Mouse (Mus musculus): ENCODE measurements around the gene Tspan15. TPM values are rescaled to one million over a fixed set of nuclear protein-coding genes. Genes with fewer than 3 reads are reported as not detected.

Gene Tspan15
- polyA plus RNA-seq, 1 experiment from 2014 or later = 14.6 TPM

- ATAC-seq (ENCODE audit: low FRiP score) = no peak
- Histone ChIP-seq H3K27me3 (ENCODE audit: control insufficient read depth, insufficient read depth, low read length) (no peaks in the 10 kb centered on the region), H3K27ac (no peak overlapping the region), H3K4me2 (replicated peaks) (no peak overlapping the region), H3K9ac (no peak overlapping the region), H3K4me3 (replicated peaks; ENCODE audit: low read length) (no peak overlapping the region), H3K4me1 (replicated peaks; ENCODE audit: control insufficient read depth, insufficient read depth, low read length) (no peaks in the 10 kb centered on the region), H3K36me3 (replicated peaks; ENCODE audit: control insufficient read depth, insufficient read depth) (no peaks in the 10 kb centered on the region), H3K9me3 (ENCODE audit: control insufficient read depth, low read length) (no peaks in the 10 kb centered on the region)
- DNase-seq (ENCODE audit: low spot score) = no peak
- 89% methylated on average over 27 of the region's 27 CpGs for whole genome bisulfite sequencing
Observed at GRCm38 (mm10) chr10:62252496-62253235, 21.6 kb upstream of the Tspan15 start.

GRCm38 (mm10) chr10:62252000-62252488 is 21.0 kb upstream of the Tspan15 start, which contains the start of gene Tacr2:
TSS of gene Tacr2 (plus strand) at chr10:62252438.
- Histone ChIP-seq H3K9ac (no peak within 1 kb of the TSS), H3K4me1 (replicated peaks; ENCODE audit: control insufficient read depth, insufficient read depth, low read length) (no peaks in the 10 kb centered on the region), H3K4me3 (replicated peaks; ENCODE audit: low read length) (no peak within 1 kb of the TSS), H3K4me2 (replicated peaks) (no peak within 1 kb of the TSS), H3K9me3 (ENCODE audit: control insufficient read depth, low read length) (no peaks in the 10 kb centered on the region), H3K36me3 (replicated peaks; ENCODE audit: control insufficient read depth, insufficient read depth) (no peaks in the 10 kb centered on the region), H3K27me3 (ENCODE audit: control insufficient read depth, insufficient read depth, low read length) (no peaks in the 10 kb centered on the region), H3K27ac (no peak within 1 kb of the TSS)
- WGBS = 47% methylated on average over 12 of the region's 12 CpGs
- ATAC-seq (ENCODE audit: low FRiP score) = no peak
- DNase-seq (ENCODE audit: low spot score) = no peak

- Histone ChIP-seq H3K9ac (no peak overlapping the region), H3K4me1 (replicated peaks; ENCODE audit: control insufficient read depth, insufficient read depth, low read length) (no peaks in the 10 kb centered on the region), H3K27ac (no peak overlapping the region), H3K4me2 (replicated peaks) (no peak overlapping the region), H3K27me3 (ENCODE audit: control insufficient read depth, insufficient read depth, low read length) (no peaks in the 10 kb centered on the region), H3K36me3 (replicated peaks; ENCODE audit: control insufficient read depth, insufficient read depth) (no peaks in the 10 kb centered on the region), H3K9me3 (ENCODE audit: control insufficient read depth, low read length) (no peaks in the 10 kb centered on the region; the same call in 1 of the 2 replicates), H3K4me3 (replicated peaks; ENCODE audit: low read length) (no peak overlapping the region)
- no peak for ATAC-seq (ENCODE audit: low FRiP score)
- WGBS = 62% methylated on average over 8 of the region's 8 CpGs
- no peak for DNase-seq (ENCODE audit: low spot score)
Observed at GRCm38 (mm10) chr10:62247815-62248214, 16.8 kb upstream of the Tspan15 start.

GRCm38 (mm10) chr10:62247156-62247555 is 16.1 kb upstream of the Tspan15 start:
- Histone ChIP-seq H3K36me3 (replicated peaks; ENCODE audit: control insufficient read depth, insufficient read depth) (no peaks in the 10 kb centered on the region), H3K9ac (no peak overlapping the region), H3K4me1 (replicated peaks; ENCODE audit: control insufficient read depth, insufficient read depth, low read length) (no peaks in the 10 kb centered on the region), H3K4me2 (replicated peaks) (no peak overlapping the region), H3K27ac (no peak overlapping the region), H3K27me3 (ENCODE audit: control insufficient read depth, insufficient read depth, low read length) (no peaks in the 10 kb centered on the region), H3K9me3 (ENCODE audit: control insufficient read depth, low read length) (no peaks in the 10 kb centered on the region; the same call in 1 of the 2 replicates), H3K4me3 (replicated peaks; ENCODE audit: low read length) (no peak overlapping the region)
- ATAC-seq (ENCODE audit: low FRiP score) (peak; percentile 40; the same call in 1 of the 2 replicates), DNase-seq (ENCODE audit: low spot score) (no peak)
- 55% methylated on average over 3 of the region's 3 CpGs for WGBS

- WGBS = 88% methylated on average over 9 of the region's 9 CpGs
- H3K27ac ChIP-seq = no peak overlapping the region
- no peak overlapping the region for H3K4me3 ChIP-seq (replicated peaks; ENCODE audit: low read length)
Observed at GRCm38 (mm10) chr10:62244067-62244466, 13.0 kb upstream of the Tspan15 start.

GRCm38 (mm10) chr10:62242896-62243295 is 11.8 kb upstream of the Tspan15 start:
- Histone ChIP-seq H3K4me3 (replicated peaks; ENCODE audit: low read length) (no peak overlapping the region), H3K27me3 (ENCODE audit: control insufficient read depth, insufficient read depth, low read length) (no peaks in the 10 kb centered on the region), H3K9me3 (ENCODE audit: control insufficient read depth, low read length) (no peaks in the 10 kb centered on the region; the same call in 1 of the 2 replicates), H3K4me1 (replicated peaks; ENCODE audit: control insufficient read depth, insufficient read depth, low read length) (no peaks in the 10 kb centered on the region), H3K36me3 (replicated peaks; ENCODE audit: control insufficient read depth, insufficient read depth) (no peaks in the 10 kb centered on the region), H3K4me2 (replicated peaks) (no peak overlapping the region), H3K27ac (no peak overlapping the region), H3K9ac (no peak overlapping the region)
- ATAC-seq (ENCODE audit: low FRiP score) = no peak
- WGBS = 61% methylated on average over 9 of the region's 13 CpGs
- peak; percentile 61 for DNase-seq (ENCODE audit: low spot score)

More at GRCm38 (mm10) chr10:62244067-62244466, 13.0 kb upstream of the Tspan15 start:
- Histone ChIP-seq H3K4me2 (replicated peaks) (no peak overlapping the region), H3K27me3 (ENCODE audit: control insufficient read depth, insufficient read depth, low read length) (no peaks in the 10 kb centered on the region), H3K36me3 (replicated peaks; ENCODE audit: control insufficient read depth, insufficient read depth) (no peaks in the 10 kb centered on the region), H3K9ac (no peak overlapping the region), H3K4me1 (replicated peaks; ENCODE audit: control insufficient read depth, insufficient read depth, low read length) (no peaks in the 10 kb centered on the region), H3K9me3 (ENCODE audit: control insufficient read depth, low read length) (no peaks in the 10 kb centered on the region; the same call in 1 of the 2 replicates)
- DNase-seq (ENCODE audit: low spot score) = no peak
- ATAC-seq (ENCODE audit: low FRiP score) = no peak

- ATAC-seq (ENCODE audit: low FRiP score) = no peak
- H3K4me2 ChIP-seq (replicated peaks) = no peak overlapping the region
- H3K4me1 ChIP-seq (replicated peaks; ENCODE audit: control insufficient read depth, insufficient read depth, low read length) = no peaks in the 10 kb centered on the region
- H3K9me3 ChIP-seq (ENCODE audit: control insufficient read depth, low read length) = no peaks in the 10 kb centered on the region; the same call in 1 of the 2 replicates
- no peak overlapping the region for H3K9ac ChIP-seq
- no peaks in the 10 kb centered on the region for H3K27me3 ChIP-seq (ENCODE audit: control insufficient read depth, insufficient read depth, low read length)
- DNase-seq (ENCODE audit: low spot score) = no peak
- H3K4me3 ChIP-seq (replicated peaks; ENCODE audit: low read length) = no peak overlapping the region
- 85% methylated on average over 10 of the region's 10 CpGs for WGBS
- no peak overlapping the region for H3K27ac ChIP-seq
- H3K36me3 ChIP-seq (replicated peaks; ENCODE audit: control insufficient read depth, insufficient read depth) = no peaks in the 10 kb centered on the region
Observed at GRCm38 (mm10) chr10:62242358-62242757, 11.3 kb upstream of the Tspan15 start.

GRCm38 (mm10) chr10:62239270-62239669 is 8.2 kb upstream of the Tspan15 start:
- WGBS = 47% methylated on average over 6 of the region's 6 CpGs
- no peak for ATAC-seq (ENCODE audit: low FRiP score)
- H3K9ac ChIP-seq = no peak overlapping the region

GRCm38 (mm10) chr10:62238688-62239087 is 7.6 kb upstream of the Tspan15 start:
- no peak overlapping the region for H3K4me2 ChIP-seq (replicated peaks)
- H3K4me3 ChIP-seq (replicated peaks; ENCODE audit: low read length) = no peak overlapping the region
- H3K27ac ChIP-seq = no peak overlapping the region
- DNase-seq (ENCODE audit: low spot score) (no peak), ATAC-seq (ENCODE audit: low FRiP score) (no peak)
- H3K27me3 ChIP-seq (ENCODE audit: control insufficient read depth, insufficient read depth, low read length) = no peaks in the 10 kb centered on the region
- no peaks in the 10 kb centered on the region for H3K9me3 ChIP-seq (ENCODE audit: control insufficient read depth, low read length)
- no peak overlapping the region for H3K9ac ChIP-seq
- no peaks in the 10 kb centered on the region for H3K4me1 ChIP-seq (replicated peaks; ENCODE audit: control insufficient read depth, insufficient read depth, low read length)
- no peaks in the 10 kb centered on the region for H3K36me3 ChIP-seq (replicated peaks; ENCODE audit: control insufficient read depth, insufficient read depth)
- 98% methylated on average over 3 of the region's 3 CpGs for WGBS

More at GRCm38 (mm10) chr10:62239270-62239669, 8.2 kb upstream of the Tspan15 start:
- no peaks in the 10 kb centered on the region for H3K4me1 ChIP-seq (replicated peaks; ENCODE audit: control insufficient read depth, insufficient read depth, low read length)
- H3K4me2 ChIP-seq (replicated peaks) = no peak overlapping the region
- no peaks in the 10 kb centered on the region; the same call in 1 of the 2 replicates for H3K9me3 ChIP-seq (ENCODE audit: control insufficient read depth, low read length)
- H3K4me3 ChIP-seq (replicated peaks; ENCODE audit: low read length) = no peak overlapping the region
- no peak for DNase-seq (ENCODE audit: low spot score)
- no peak overlapping the region for H3K27ac ChIP-seq
- no peaks in the 10 kb centered on the region for H3K27me3 ChIP-seq (ENCODE audit: control insufficient read depth, insufficient read depth, low read length)
- no peaks in the 10 kb centered on the region for H3K36me3 ChIP-seq (replicated peaks; ENCODE audit: control insufficient read depth, insufficient read depth)
